Mouse (Mus musculus) telencephalon, adult 2 months (tissue): ENCODE data around the gene Gja4.

Source experiments
- DNase-seq: peaks from one replicate; pipeline ENCODE4 v3.0.0-alpha.2; 2011; ENCODE audit warnings: low read depth, low spot score

Gene Gja4

DNA sequence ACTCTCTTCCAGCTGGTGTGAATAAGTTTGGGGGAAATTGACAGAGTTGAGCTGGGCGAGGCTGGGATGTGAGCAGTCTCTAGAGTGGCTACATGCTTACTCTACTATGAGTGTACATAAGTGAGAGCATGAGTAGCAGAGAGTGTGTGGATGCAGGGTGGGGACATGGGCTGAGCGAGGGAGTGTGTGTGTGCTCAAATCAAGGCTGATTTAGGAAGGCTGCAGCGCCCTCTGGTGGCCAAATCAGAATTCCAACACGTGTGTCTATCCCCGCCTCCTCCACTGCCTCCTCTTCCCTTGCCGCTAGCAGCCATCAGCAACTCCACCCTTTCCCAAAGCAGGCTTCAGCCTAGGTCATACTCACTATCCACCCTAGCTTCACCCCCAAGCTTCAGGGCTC lies 10.9 kb upstream of the Gja4 start:
- DNase-seq, result peak; percentile 73

DNA sequence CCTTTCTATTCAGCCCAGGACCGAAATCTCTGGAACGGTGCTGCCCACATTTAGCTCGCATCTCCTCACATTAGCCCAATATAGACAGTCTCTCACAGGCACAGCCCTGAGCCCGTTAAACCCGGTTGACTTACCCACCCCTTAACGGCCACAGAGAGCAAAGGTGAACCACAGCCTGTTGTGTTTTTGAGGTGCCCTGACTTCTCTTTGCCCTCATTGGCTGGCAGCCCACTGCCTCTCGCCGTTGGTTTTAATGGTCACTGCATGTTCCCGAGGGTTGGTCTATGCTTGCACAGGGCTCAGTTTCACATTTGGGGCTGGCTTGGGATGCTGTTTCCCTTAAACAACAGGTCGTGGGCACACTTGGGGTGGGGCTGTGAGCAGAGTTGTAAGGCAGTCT lies 10.5 kb upstream of the Gja4 start:
- no peak for DNase-seq

DNA sequence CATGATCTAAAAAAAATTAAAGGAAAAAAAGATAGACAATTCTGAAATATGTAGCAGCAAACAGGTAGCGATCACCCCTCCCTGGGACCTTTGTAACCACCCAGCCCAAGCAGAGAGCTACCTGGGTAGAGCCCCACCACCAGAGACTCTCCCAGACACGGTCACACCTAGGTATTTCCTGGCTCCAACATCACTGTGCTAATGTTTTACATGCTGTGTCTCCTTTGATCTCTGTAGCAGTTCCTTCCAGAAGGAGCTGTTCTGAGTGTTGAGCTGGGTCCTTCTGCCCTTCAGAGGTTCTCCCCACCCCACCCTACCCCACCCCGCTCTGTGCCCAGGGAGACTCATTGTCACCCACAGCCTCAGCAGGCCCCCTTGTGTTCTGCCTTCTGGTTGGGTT lies 9.8 kb upstream of the Gja4 start:
- DNase-seq, result no peak

DNA sequence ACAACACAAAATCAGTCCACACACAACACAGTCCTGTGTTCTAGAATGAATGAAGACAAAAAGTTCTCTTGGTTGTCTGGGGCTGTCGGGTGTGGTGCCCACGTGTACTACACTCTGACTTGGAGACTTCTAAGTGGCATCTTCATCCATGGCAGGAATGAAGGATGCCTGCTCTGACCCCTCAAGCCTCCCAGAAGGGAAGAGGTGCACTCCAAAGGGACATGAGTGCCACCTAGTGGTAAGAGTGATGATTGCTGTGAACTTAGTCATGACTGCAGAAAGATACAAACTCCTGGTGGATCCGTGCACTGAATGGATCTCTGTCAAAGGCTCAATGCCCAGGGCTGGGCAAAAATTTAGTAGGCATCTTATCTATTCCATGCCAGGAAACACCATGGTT lies 5.8 kb upstream of the Gja4 start:
- no peak for DNase-seq

DNA sequence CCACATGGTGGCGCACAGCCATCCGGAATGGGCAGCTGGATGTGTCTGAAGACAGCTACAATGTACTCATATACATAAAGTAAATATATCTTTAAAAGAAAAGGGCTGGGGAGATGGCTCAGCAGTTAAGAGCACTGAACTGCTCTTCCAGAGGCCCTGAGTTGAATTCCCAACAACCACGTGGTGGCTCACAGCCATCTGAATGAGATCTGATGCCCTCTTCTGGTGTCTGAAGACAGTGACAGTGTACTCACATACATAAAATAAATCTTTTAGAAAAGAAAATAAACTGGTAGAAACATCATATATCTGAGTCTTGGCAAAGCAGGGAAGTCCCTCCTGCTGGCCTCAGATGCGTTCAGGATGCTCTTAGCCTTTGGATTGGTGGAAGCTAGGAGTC lies 3.3 kb upstream of the Gja4 start:
- no peak for DNase-seq

DNA sequence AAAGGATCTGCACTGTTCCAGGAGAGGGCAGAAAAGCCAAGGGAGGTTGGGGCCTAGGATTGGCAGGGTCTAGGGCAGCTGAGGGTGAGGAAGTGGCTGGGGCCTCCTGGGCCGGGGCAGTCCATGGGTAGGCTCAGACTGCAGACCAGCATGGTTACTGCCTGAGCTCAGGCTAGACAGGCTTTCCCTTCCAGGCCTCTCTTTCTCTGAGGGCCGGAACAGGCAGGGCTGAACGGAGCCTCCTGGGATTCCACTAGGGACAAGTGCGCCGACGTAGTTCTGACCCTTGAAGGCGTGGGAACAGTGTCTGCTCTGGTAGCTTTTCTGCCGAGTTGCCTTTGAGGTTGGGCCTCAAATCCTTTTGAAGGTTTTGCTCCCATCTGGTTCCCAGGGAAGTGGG lies 1.9 kb upstream of the Gja4 start:
- DNase-seq, result no peak

DNA sequence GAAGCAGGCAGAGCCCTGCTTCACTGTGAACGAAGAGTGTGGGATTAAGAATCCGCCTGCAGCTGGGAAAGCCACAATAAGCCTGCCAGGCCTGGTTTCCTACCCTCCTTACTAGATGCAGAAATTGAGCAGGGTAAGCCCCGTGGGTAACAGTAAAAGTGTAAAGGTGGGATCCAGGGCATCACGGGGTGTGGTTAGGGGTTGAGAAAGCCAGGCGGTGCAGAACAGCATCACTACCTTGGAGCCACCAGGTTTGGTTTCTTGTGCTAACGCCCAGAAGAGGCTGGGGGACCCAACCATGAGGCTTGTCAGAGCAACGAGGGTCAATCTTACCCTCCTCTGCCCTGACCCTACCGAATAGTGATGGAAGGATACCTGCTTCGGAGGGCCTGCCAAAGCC lies 746 bp upstream of the Gja4 start:
- DNase-seq, result no peak

DNA sequence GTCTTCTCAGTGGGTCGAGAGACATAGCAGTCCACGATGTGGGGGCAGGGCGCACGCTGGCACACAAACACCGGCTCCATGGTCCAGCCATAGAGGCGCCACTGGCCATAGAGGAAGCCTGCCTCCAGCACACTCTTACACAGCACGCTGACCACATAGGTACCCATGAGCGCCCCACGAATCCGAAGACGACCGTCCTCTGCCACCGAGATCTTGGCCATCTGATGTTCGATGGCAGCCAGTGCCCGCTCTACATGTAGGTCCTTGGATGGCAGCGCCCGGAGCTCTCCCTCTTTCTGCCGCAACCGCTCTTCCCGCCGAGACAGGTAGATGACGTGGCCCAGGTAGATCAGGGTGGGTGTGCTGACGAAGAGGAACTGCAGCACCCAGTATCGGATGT lies 1.5 kb downstream of the Gja4 start:
- no peak for DNase-seq

DNA sequence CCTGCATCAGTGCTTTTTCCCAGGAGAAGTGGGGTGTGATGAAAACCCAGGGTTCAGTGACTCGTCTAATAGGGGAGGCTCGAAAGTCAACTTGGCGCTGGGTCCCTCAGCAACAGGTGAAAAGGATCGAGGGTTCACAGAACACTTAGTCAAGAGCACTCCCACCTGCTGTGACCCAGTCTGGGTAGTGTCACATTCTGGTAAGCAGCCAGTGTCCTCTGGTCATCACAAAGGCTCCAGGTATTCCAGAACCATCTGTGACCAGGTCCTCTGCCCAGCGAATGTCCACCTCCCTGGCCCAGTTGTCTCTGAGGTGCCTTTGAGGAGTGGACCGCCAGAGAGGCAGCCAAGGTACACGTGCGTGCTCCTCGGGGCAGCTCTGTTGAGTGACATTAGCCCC lies 2.3 kb downstream of the Gja4 start:
- no peak for DNase-seq

DNA sequence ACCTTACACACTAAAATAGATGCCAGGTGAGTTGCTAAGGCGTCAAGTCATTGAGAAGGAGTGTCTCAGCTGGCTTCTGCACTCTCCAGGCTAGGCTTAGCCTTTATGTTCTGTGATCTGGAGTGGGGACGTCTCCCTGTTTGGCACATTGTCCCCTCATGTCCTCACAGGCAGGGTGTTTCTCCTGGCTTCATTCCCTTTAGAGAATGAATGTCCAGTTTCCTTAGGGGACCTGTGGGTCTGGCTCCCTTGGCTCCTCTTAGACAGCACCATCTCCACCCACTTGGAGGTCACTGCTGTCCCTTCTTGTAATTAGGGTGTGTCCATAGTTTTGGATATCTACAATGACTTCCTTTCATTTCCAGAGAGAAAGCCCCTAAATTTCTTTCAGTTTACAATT lies 6.9 kb downstream of the Gja4 start:
- no peak for DNase-seq

DNA sequence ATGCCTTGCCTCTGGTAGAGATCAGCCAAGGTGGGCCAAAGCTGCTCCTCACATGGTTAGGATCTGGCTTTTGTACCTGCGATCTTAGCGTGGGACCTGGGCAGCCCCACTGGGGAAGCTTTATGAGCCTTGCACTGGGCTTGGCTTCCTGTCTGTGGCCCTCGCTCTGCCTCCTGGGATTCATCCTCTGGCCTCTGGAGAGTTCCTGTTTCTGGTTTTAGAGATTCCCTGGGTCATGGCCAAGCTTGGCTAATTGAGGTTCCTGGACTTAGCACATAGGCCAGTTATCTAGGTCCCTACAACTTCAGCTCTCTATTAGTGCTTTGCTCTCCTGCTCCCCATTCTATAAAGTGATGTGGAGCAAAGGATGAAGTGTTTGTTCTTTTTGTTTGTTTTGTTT lies 10.0 kb downstream of the Gja4 start:
- no peak for DNase-seq

DNA sequence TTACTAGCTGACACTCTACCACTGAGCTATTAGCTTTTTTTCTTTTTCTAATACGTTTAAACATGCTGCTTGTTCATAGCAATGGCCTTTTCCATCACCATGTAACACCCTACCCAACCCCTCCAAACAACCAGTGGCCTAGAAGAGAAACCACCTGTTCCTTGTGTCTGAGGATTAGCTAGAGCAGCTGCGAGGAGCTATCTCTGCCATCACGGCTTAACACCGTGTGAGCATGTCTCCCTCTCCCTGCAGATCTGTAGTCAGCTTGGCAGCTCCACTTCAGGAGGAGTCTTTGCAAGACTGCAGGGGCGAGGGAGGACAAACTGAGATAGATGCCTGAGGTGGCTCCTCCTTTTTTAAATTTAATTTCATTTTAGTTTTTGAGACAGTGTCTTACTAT lies 13.3 kb downstream of the Gja4 start:
- no peak for DNase-seq

DNA sequence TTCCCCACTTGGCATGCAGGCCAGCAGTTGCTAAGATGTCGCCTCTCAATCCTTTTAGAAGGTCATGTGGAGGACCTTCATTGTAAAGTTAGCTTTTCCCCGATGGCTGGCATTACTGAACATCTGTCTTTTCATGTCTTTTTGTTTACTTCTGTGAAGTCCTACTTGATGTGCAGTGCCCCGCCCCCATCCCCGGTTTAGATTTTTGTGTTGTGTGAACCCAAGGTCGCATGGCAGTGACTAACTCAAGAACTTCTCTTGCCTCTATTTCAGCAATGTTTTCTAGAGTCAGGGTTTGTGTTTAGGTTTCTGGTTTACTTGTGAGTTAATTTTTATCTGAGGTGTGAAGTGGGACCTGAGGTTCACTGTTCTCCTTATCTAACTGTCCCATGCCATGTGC lies 21.2 kb downstream of the Gja4 start:
- DNase-seq, result no peak

DNA sequence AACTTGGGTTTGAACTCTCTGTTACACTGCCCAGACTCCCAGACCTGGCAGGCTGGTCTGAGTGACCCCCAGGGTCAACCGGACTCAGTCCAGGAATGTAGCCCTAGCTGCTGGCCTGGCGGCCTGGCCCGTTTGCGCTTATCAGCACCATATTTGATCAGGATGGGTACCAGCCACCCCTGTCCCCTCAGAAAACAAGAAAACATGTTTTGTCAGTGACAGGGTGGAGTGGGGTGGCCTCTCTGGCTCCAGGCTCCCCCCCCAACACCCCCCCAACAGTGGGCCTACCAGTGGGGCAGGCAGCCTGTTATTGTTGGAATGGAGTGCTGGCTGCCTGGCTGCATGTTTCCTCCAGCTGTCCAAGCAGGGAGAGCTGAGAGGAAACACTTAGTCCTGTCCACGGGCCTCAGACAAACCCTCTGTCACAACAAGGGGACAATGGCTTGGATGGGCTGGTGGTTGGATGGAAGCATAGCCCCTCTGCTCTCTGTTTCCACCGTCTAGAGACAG lies 24.7 kb downstream of the Gja4 start:
- DNase-seq, result no peak

DNA sequence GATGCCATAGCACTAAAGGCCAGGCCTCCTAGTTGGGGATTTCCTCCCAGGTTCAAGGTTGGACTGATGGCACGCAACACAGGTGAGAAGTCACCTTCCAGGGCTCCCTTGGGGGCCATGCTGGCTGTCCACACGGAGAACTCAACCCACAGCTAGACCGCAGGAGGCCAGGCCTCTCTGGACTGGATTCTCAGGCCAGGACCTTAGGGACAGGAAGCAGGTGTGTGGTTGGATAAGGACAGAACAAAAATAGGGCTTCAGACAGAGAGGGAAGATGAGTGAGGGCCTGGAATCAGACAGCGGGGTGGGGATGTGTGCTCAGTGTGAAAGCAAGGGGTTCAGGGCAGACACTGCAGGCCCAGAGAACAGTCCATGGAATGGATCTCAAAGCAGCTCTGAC lies 26.9 kb downstream of the Gja4 start:
- no peak for DNase-seq

DNA sequence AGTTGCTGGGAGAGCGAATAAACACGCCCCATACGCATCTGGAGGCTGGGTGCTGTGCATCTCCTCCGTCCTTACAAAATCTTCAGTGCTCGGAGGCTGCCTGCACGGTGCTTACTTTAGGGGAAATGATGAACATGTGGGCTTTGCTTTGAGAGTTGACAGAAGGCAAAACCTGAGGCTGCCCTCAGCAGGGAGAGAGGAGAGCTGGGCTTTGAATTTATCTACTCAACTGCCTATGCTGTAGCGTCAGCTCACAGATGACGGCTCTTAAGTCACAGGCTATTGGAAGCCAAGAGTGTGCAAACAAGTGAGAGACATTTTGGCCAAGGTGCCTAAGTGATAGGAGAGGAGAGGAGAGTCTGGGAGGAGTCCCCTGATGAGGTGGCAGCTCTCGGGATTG lies 34.6 kb downstream of the Gja4 start:
- no peak for DNase-seq

DNA sequence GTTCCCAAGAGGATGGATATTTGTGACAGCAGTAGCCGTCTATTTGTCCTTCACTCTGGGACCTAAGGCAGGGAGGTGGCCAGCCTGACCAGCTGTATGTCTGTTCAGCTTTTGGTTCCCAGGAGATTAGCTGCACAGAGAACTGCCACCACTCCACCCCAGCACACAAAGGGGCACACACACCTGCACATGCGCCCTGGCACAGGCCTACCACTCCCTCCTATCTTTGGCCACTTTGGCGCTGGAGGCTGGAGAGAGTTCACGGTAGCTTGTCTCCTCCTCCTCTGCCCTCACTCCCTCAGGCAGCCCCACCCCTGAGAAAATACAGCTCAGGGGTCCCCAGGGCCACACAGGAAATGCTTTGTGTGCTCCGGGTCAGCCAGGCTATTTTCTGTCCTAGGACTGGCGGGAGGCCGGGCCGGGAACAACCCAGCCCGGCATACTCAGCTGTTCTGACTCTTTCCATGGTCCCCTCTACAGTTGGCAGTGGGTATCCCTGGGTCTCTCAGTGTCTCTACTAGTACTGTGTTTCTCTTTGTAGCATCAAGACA lies 35.3 kb downstream of the Gja4 start:
- no peak for DNase-seq

DNA sequence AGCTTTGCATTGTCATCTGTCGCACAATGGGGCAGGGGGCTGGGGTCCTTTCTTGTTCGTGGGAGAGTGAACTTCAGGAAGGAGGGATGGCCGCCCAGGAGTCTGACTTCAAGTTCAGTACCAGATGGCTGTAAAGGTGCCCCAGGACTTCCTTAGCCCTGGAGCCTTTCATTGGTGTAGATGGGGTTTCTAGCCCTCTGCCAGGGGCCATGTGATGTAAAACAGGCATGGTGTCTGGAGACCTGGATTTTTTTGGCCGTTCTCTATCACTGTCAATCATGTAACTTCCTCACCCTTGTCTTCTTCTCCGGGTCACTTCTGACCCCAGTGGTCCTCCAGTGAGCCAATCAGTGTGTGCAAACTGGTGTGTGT lies 49.7 kb downstream of the Gja4 start:
- no peak for DNase-seq

DNA sequence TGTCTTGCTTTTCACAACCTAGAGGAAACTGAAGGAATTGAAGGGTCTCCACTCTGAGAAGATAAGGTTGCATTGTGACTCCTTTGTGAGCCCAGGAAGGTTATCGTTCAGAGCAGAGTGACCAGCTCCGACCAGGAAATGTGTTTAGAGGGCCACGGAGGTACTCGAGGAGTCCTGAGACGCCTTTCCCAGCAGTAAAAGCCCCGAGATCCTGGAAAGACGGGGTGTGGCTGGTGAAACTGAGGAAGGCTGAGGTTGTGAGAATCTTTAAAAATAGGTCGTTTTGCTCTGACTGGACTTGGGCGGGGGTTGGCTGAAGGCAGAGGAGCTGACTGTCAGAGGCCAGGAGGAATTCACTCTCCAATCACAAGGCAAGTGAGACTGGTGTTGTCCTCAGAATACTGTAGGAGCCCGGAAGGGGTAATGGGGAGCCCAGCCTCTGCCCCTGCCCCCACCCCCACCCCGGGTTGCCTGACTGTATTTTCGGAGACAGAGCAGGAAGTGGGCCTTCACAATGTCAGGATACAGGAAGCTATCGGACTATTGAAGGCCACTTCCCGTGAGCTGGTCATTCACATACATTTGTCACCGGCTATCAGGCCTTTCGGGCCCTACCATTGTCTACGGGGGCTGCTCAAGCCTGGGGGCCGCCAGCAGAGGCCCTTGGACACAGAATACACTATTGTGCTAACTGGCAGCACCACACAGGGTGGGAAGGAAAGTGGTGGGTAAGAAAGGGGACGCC lies 50.2 kb downstream of the Gja4 start:
- no peak for DNase-seq

DNA sequence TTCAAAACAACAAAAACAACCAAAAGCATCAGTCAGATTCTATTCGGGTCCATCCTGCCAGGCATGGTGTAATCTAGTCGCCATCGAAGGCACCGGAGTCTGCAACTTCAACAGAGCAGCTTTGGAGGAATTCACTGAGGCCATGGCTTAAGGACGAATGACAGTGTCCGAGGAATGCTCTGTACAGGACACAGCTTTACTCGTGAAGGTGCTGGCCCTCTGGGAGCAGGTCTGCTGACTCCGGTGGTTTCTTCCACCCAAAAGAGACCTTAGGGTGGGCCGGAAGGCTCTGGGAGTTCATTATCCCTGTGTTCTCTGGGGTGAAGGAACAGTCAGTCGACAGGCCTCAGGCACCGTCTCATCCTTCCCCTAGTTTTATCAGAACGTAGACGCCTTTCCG lies 52.2 kb downstream of the Gja4 start:
- DNase-seq, result no peak
